Mouse (Mus musculus) embryonic fibroblast, embryonic 13.5 days (primary cell): ENCODE measurements around the gene Ube2cbp.

Experiments used
- CTCF ChIP-seq: IDR thresholded peaks from 2 replicates; pipeline ENCODE4 v1.5.1; 2011; ENCODE audit warnings: mild to moderate bottlenecking, control low read depth, low read length, moderate library complexity, borderline replicate concordance; ENCODE audit not compliant: insufficient read depth
- POLR2A ChIP-seq: IDR thresholded peaks from 2 replicates; pipeline ENCODE4 v1.6.1; 2011; ENCODE audit warnings: low read depth, mild to moderate bottlenecking, control low read depth, low read length, moderate library complexity

- TF ChIP-seq CTCF (no peak), POLR2A (no peak)
These were observed 17.3 kb downstream of the Ube2cbp start for GRCm38 (mm10) chr9:86447431-86447830.
